Mouse (Mus musculus): Measurements from ENCODE around the gene Rpl24.

Rpl24 gene

GRCm38 (mm10) chr16:55964126-55964949 lies 1.7 kb upstream of the Rpl24 start:
- no peak overlapping the region for H3K4me3 ChIP-seq (replicated peaks; ENCODE audit: low read length)
- H3K36me3 ChIP-seq (ENCODE audit: insufficient read depth, low read length) = peaks cover 26% of the 10 kb centered on the region
- peaks cover 5% of the 10 kb centered on the region for H3K9me3 ChIP-seq (ENCODE audit: low read length)
- TF ChIP-seq POU5F1 (IDR thresholded peaks at IDR 0.05; ENCODE audit: borderline replicate concordance, low read length) (no peak), CTCF (conservative IDR thresholded peaks at IDR 0.05; ENCODE audit: low read length) (no peak; the same call in 1 of the 2 replicates), NANOG (IDR thresholded peaks at IDR 0.05; ENCODE audit: borderline replicate concordance, low read length) (no peak)
- H3K4me1 ChIP-seq (replicated peaks; ENCODE audit: low read depth, low read length) = peaks cover 21% of the 10 kb centered on the region
- H3K27me3 ChIP-seq (ENCODE audit: insufficient read depth, low read length) = no peaks in the 10 kb centered on the region

GRCm38 (mm10) chr16:55967221-55967620 lies 1.1 kb downstream of the Rpl24 start:
- Histone ChIP-seq H3K36me3 (ENCODE audit: insufficient read depth, low read length) (peaks cover 54% of the 10 kb centered on the region), H3K9me3 (ENCODE audit: low read length) (peaks cover 5% of the 10 kb centered on the region), H3K4me3 (replicated peaks; ENCODE audit: low read length) (peak overlapping the region; percentile 91), H3K4me1 (replicated peaks; ENCODE audit: low read depth, low read length) (peaks cover 49% of the 10 kb centered on the region), H3K27me3 (ENCODE audit: insufficient read depth, low read length) (no peaks in the 10 kb centered on the region)
- no peak for TF ChIP-seq CTCF (conservative IDR thresholded peaks at IDR 0.05; ENCODE audit: low read length)
- TF ChIP-seq POU5F1 (IDR thresholded peaks at IDR 0.05; ENCODE audit: borderline replicate concordance, low read length) = no peak
- TF ChIP-seq NANOG (IDR thresholded peaks at IDR 0.05; ENCODE audit: borderline replicate concordance, low read length) = no peak

DNA sequence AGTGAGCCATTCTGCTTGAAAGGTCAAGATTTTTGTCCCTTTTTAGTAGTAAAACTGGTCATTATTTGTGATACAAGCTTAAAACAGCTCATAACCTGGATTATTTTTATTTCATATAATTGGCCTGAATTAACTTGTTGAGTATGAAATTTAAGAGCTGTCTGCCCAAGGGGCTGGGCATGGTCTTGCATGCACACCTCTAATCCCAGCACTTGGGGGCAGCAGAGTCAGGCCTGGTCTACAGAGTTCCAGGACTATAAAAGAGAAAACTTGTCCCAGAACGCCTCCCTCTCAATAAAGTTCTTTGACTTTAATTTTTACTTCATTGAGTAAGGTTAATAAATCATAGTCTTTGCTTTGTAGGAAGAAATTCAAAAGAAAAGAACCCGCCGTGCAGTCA lies 3.1 kb downstream of the Rpl24 start:
- peaks cover 61% of the 10 kb centered on the region for H3K36me3 ChIP-seq (ENCODE audit: insufficient read depth, low read length)
- H3K9me3 ChIP-seq (ENCODE audit: low read length) = no peaks in the 10 kb centered on the region
- no peaks in the 10 kb centered on the region for H3K27me3 ChIP-seq (ENCODE audit: insufficient read depth, low read length)
- peaks cover 56% of the 10 kb centered on the region for H3K4me1 ChIP-seq (replicated peaks; ENCODE audit: low read depth, low read length)
- TF ChIP-seq POU5F1 (IDR thresholded peaks at IDR 0.05; ENCODE audit: borderline replicate concordance, low read length) (no peak), NANOG (IDR thresholded peaks at IDR 0.05; ENCODE audit: borderline replicate concordance, low read length) (no peak), CTCF (conservative IDR thresholded peaks at IDR 0.05; ENCODE audit: low read length) (peak; percentile 53)
- H3K4me3 ChIP-seq (replicated peaks; ENCODE audit: low read length) = peak overlapping the region; percentile 91

DNA sequence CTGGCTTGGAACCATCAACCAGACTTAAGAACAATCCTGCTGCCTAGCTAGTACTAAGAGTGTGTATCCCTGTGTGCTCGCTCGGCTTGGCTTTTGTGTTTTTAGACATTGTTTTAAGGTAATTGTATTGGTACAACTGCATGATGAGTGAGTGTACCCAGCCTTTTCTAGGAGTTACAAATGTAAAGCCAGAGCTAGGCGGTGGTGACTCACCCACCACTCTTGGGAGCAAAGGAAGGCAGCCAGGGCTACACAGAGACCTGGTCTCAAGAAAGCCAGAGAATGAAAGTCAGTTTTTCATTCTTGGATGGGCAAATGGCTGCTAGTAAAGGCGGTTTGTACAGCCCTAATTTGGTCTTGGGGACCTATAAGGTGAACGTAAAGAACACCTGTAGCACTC lies 4.3 kb downstream of the Rpl24 start:
- Histone ChIP-seq H3K27me3 (ENCODE audit: insufficient read depth, low read length) (no peaks in the 10 kb centered on the region), H3K9me3 (ENCODE audit: low read length) (no peaks in the 10 kb centered on the region), H3K4me3 (replicated peaks; ENCODE audit: low read length) (peak overlapping the region; percentile 91), H3K4me1 (replicated peaks; ENCODE audit: low read depth, low read length) (peaks cover 60% of the 10 kb centered on the region), H3K36me3 (ENCODE audit: insufficient read depth, low read length) (peaks cover 66% of the 10 kb centered on the region)
- no peak for TF ChIP-seq CTCF (conservative IDR thresholded peaks at IDR 0.05; ENCODE audit: low read length)
- no peak for TF ChIP-seq NANOG (IDR thresholded peaks at IDR 0.05; ENCODE audit: borderline replicate concordance, low read length)
- TF ChIP-seq POU5F1 (IDR thresholded peaks at IDR 0.05; ENCODE audit: borderline replicate concordance, low read length) = no peak

DNA sequence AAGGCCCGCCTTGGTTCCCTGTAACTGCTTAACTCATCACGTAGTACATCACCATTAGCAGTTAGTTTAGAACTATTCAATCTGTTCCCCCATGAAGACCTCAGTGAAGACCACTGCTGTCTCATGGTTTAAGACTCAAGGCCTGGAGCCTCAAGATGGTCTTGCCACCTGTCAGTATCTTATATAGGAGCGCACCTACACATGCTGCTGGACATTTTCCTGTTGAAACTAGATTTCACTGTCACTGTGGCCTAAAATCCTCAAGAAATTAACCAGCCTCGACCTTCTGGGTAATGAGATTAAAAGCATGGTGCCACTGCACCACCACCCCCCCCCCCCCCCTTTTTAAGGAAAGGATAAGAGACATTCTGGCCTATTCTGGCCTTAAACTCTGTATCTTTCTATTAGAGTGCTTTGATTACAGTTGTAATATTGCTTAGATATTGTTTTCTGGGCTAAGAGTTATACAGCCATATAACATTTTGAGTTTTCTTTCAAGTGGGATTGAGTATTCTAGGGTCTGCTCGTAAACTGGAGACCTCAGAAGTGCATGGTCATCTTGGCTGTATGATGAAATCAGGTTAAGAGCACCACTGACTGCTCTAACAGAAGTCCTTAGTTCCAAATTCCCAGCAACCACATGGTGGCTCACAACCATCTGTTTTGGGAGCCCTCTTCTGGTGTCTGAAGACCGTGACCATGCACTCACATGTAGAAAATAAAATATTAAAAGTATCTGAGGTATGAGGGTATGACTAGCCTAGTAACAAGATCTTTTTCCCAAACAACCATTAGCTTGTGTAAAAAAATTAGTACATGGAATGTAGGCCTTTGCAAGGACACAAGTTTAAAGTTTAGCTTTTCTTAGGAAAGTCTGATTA lies 5.9 kb downstream of the Rpl24 start:
- H3K27me3 ChIP-seq (ENCODE audit: insufficient read depth, low read length) = no peaks in the 10 kb centered on the region
- H3K9me3 ChIP-seq (ENCODE audit: low read length) = no peaks in the 10 kb centered on the region
- H3K4me1 ChIP-seq (replicated peaks; ENCODE audit: low read depth, low read length) = peaks cover 72% of the 10 kb centered on the region
- H3K4me3 ChIP-seq (replicated peaks; ENCODE audit: low read length) = no peak overlapping the region; the same call in 1 of the 2 replicates
- TF ChIP-seq NANOG (IDR thresholded peaks at IDR 0.05; ENCODE audit: borderline replicate concordance, low read length) (no peak), POU5F1 (IDR thresholded peaks at IDR 0.05; ENCODE audit: borderline replicate concordance, low read length) (no peak), CTCF (conservative IDR thresholded peaks at IDR 0.05; ENCODE audit: low read length) (no peak)
- peaks cover 77% of the 10 kb centered on the region for H3K36me3 ChIP-seq (ENCODE audit: insufficient read depth, low read length)

GRCm38 (mm10) chr16:55972626-55973201 lies 6.6 kb downstream of the Rpl24 start:
- H3K9me3 ChIP-seq (ENCODE audit: low read length) = no peaks in the 10 kb centered on the region
- TF ChIP-seq POU5F1 (IDR thresholded peaks at IDR 0.05; ENCODE audit: borderline replicate concordance, low read length) = no peak
- no peak for TF ChIP-seq NANOG (IDR thresholded peaks at IDR 0.05; ENCODE audit: borderline replicate concordance, low read length)
- TF ChIP-seq CTCF (conservative IDR thresholded peaks at IDR 0.05; ENCODE audit: low read length) = no peak
- peaks cover 68% of the 10 kb centered on the region for H3K4me1 ChIP-seq (replicated peaks; ENCODE audit: low read depth, low read length)

DNA sequence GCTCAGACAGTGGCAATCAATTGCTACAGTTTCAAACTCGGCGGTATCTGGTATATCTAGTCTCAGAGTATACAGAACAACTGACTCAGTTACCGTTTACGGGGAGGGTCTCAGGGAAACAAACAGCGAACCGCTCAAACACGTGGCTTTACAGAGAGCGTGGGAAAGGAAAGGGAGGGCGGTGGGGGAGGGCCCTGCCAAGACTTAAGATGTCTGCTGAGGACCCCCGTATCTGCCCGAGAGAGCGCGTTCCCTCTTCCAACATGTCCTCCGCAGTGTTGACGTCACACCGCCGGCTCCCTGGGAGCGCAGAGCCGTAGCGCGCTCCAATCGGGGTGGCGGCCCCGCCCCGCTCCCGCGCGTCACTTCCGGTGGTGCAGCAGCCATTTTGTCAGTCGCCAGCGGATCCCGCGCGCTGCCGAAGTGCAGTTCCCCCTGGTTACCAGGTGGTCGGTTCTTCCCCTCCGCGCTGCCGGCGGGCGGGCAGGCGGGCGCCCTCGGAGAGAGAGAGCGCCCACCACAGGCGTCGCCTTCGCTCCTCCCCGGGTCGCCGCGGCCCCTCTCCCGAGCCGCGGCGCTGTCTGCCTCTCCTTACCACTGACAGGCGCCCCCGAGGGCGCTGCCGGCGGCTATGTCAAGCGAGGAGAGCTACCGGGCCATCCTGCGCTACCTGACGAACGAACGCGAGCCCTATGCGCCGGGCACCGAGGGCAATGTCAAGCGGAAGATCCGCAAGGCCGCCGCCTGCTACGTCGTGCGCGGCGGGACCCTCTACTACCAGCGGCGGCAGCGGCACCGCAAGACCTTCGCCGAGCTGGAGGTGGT lies 7.6 kb downstream of the Rpl24 start, which contains the start of gene Zbtb11:
Gene Zbtb11, plus strand, starts transcription at position 453 of the 825 bp plus-strand sequence.
- Histone ChIP-seq H3K4me3 (replicated peaks; ENCODE audit: low read length) (peak within 1 kb of the TSS; percentile 100), H3K4me1 (replicated peaks; ENCODE audit: low read depth, low read length) (peaks cover 65% of the 10 kb centered on the region), H3K36me3 (ENCODE audit: insufficient read depth, low read length) (peaks cover 71% of the 10 kb centered on the region), H3K9me3 (ENCODE audit: low read length) (no peaks in the 10 kb centered on the region), H3K27me3 (ENCODE audit: insufficient read depth, low read length) (no peaks in the 10 kb centered on the region)
- TF ChIP-seq CTCF (conservative IDR thresholded peaks at IDR 0.05; ENCODE audit: low read length) (no peak), POU5F1 (IDR thresholded peaks at IDR 0.05; ENCODE audit: borderline replicate concordance, low read length) (no peak), NANOG (IDR thresholded peaks at IDR 0.05; ENCODE audit: borderline replicate concordance, low read length) (no peak)

More at GRCm38 (mm10) chr16:55972626-55973201, 6.6 kb downstream of the Rpl24 start:
- H3K27me3 ChIP-seq (ENCODE audit: insufficient read depth, low read length) = no peaks in the 10 kb centered on the region
- H3K36me3 ChIP-seq (ENCODE audit: insufficient read depth, low read length) = peaks cover 72% of the 10 kb centered on the region
- peak overlapping the region; percentile 100 for H3K4me3 ChIP-seq (replicated peaks; ENCODE audit: low read length)

All from E14TG2a.4 (cell line).